Mouse (Mus musculus): ENCODE data around the gene Lmx1a. TPM values are rescaled to one million over a fixed set of nuclear protein-coding genes. Genes with fewer than 3 reads are reported as not detected.

Gene Lmx1a
- polyA plus RNA-seq (2021; fragmentation: Nextera tagmentation), result not detected in 2 replicates
- long read RNA-seq, experiment 1, partial matches to known transcripts, result 1 of 4 reads
- long read RNA-seq, experiment 1, other reads (novel, unspliced or antisense), result 3 of 4 reads
- long read RNA-seq, experiment 2, result 0 reads

DNA sequence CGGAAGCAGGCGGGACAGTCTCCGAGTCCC, at the start of gene Lmx1a:
Gene Lmx1a, plus strand, starts transcription at position 6 of the 30 bp plus-strand sequence.

Other genes with a start within 250 kb of the Lmx1a start
- gene Lrrc52, start 222.5 kb upstream of the Lmx1a start, polyA plus RNA-seq (2021; fragmentation: Nextera tagmentation), result not detected in 2 replicates
- 20.3 and 23.6 TPM in 2 replicates for gene Rxrg, start 90.9 kb upstream of the Lmx1a start, polyA plus RNA-seq (2021; fragmentation: Nextera tagmentation)

Data from left cerebral cortex, adult 6 months (tissue).